Mouse (Mus musculus) MEL (cell line): ENCODE data around the gene Prkar2a. TPM values are rescaled to one million over a fixed set of nuclear protein-coding genes. Genes with fewer than 3 reads are reported as not detected.

Experiments
- DNase-seq: peaks from one replicate; pipeline ENCODE4 v3.0.0; 2011; ENCODE audit warnings: low read depth, low spot score
- H3K27ac ChIP-seq: 2 replicates; pipeline ENCODE4 v1.5.1; 2012; ENCODE audit warnings: low read depth, mild to moderate bottlenecking, control low read depth, low read length, moderate library complexity; ENCODE audit not compliant: control insufficient read depth
- H3K27me3 ChIP-seq, 2 experiments: fragments of 150-350 bp in 1 of 2; sonication (generic) in 1 of 2; 2 replicates each; pipeline ENCODE4 v1.6.1; 2012; ENCODE audit warnings: low read length in 2 of 2, mild to moderate bottlenecking in 2 of 2, improper control_type of control experiment in 1 of 2, moderate library complexity in 1 of 2; ENCODE audit not compliant: insufficient read depth in 2 of 2, control insufficient read depth in 1 of 2
- H3K36me3 ChIP-seq, 2 experiments: 2 replicates each; pipeline ENCODE4 v1.6.1; 2012 to 2014; ENCODE audit warnings: low read length in 2 of 2, improper control_type of control experiment in 1 of 2, inconsistent platforms in 1 of 2, mild to moderate bottlenecking in 1 of 2; ENCODE audit not compliant: insufficient read depth in 2 of 2, control insufficient read depth in 1 of 2
- H3K4me1 ChIP-seq, 2 experiments: fragments of 150-350 bp in 1 of 2; sonication (generic) in 1 of 2; 2 replicates each; pipeline ENCODE4 v1.6.1; 2012; ENCODE audit warnings: low read length in 2 of 2, improper control_type of control experiment in 1 of 2, mild to moderate bottlenecking in 1 of 2; ENCODE audit not compliant: insufficient read depth in 2 of 2, control insufficient read depth in 1 of 2
- H3K4me3 ChIP-seq, 2 experiments: fragments of 150-350 bp in 1 of 2; sonication (generic) in 1 of 2; 2 replicates each; pipeline ENCODE4 v1.5.1; 2012; ENCODE audit warnings: low read depth in 2 of 2, low read length in 2 of 2, mild to moderate bottlenecking in 2 of 2, moderate library complexity in 2 of 2, control low read depth in 1 of 2, improper control_type of control experiment in 1 of 2; ENCODE audit not compliant: control insufficient read depth in 1 of 2, insufficient read depth in 1 of 2
- H3K79me2 ChIP-seq: 2 replicates; pipeline ENCODE4 v1.6.1; 2012; ENCODE audit warnings: mild to moderate bottlenecking, low read length, moderate library complexity; ENCODE audit not compliant: control insufficient read depth, poor library complexity, insufficient read depth
- H3K9ac ChIP-seq: 2 replicates; pipeline ENCODE4 v1.6.1; 2012; ENCODE audit warnings: low read depth, mild to moderate bottlenecking, control low read depth, low read length, moderate library complexity; ENCODE audit not compliant: control insufficient read depth, poor library complexity, severe bottlenecking
- H3K9me3 ChIP-seq: fragments of 150-350 bp; sonication (generic); replicated peaks from 2 replicates; pipeline ENCODE4 v1.6.1; 2012; ENCODE audit warnings: mild to moderate bottlenecking, low read length, improper control_type of control experiment, moderate library complexity; ENCODE audit not compliant: insufficient read depth
- BHLHE40 ChIP-seq: IDR thresholded peaks from 2 replicates; pipeline ENCODE4 v1.6.1; 2012; ENCODE audit warnings: low read depth, mild to moderate bottlenecking, inconsistent platforms, low read length, improper control_type of control experiment, borderline replicate concordance
- CHD1 ChIP-seq: IDR thresholded peaks from 2 replicates; pipeline ENCODE4 v1.6.1; 2012; ENCODE audit warnings: low read depth, mild to moderate bottlenecking, inconsistent platforms, low read length, improper control_type of control experiment
- E2F4 ChIP-seq: IDR thresholded peaks from 2 replicates; pipeline ENCODE4 v1.6.1; 2011; ENCODE audit warnings: low read depth, low read length, improper control_type of control experiment, borderline replicate concordance
- GATA1 ChIP-seq: IDR thresholded peaks from 2 replicates; pipeline ENCODE4 v1.6.1; 2011; ENCODE audit warnings: low read depth, low read length, improper control_type of control experiment
- MAFK ChIP-seq: IDR thresholded peaks from 2 replicates; pipeline ENCODE4 v1.6.1; 2011; ENCODE audit warnings: low read depth, mild to moderate bottlenecking, low read length, improper control_type of control experiment, borderline replicate concordance
- MEF2A ChIP-seq: IDR thresholded peaks from 2 replicates; pipeline ENCODE4 v1.6.1; 2014; ENCODE audit warnings: low read depth, mild to moderate bottlenecking, inconsistent platforms, low read length, improper control_type of control experiment; ENCODE audit not compliant: poor library complexity, insufficient replicate concordance, severe bottlenecking; ENCODE audit errors: extremely low read depth
- MXI1 ChIP-seq: IDR thresholded peaks from 2 replicates; pipeline ENCODE4 v1.6.1; 2011; ENCODE audit warnings: mild to moderate bottlenecking, low read depth, low read length, improper control_type of control experiment
- MYC ChIP-seq: IDR thresholded peaks from 2 replicates; pipeline ENCODE4 v1.6.1; 2011; ENCODE audit warnings: low read depth, mild to moderate bottlenecking, low read length, improper control_type of control experiment, moderate library complexity
- NRF1 ChIP-seq: IDR thresholded peaks from 2 replicates; pipeline ENCODE4 v1.6.1; 2014; ENCODE audit warnings: low read depth, mild to moderate bottlenecking, inconsistent platforms, low read length, improper control_type of control experiment, moderate library complexity; ENCODE audit not compliant: poor library complexity, insufficient read depth, severe bottlenecking
- POLR2AphosphoS2 ChIP-seq: IDR thresholded peaks from 2 replicates; pipeline ENCODE4 v1.6.1; 2011; ENCODE audit warnings: low read length, improper control_type of control experiment
- POLR2AphosphoS5 ChIP-seq: IDR thresholded peaks from 2 replicates; pipeline ENCODE4 v1.6.1; 2012; ENCODE audit warnings: low read depth, borderline replicate concordance, mild to moderate bottlenecking, inconsistent platforms, low read length, moderate library complexity, mixed read lengths
- RAD21 ChIP-seq: IDR thresholded peaks from 2 replicates; pipeline ENCODE4 v1.6.1; 2011; ENCODE audit warnings: mild to moderate bottlenecking, low read depth, low read length, improper control_type of control experiment
- SIN3A ChIP-seq: IDR thresholded peaks from 2 replicates; pipeline ENCODE4 v1.6.1; 2012; ENCODE audit warnings: low read length, improper control_type of control experiment, inconsistent platforms
- TAL1 ChIP-seq: IDR thresholded peaks from 2 replicates; pipeline ENCODE4 v1.6.1; 2012; ENCODE audit warnings: mild to moderate bottlenecking, inconsistent platforms, low read length, moderate library complexity, mixed read lengths
- TCF12 ChIP-seq: IDR thresholded peaks from 2 replicates; pipeline ENCODE4 v1.6.1; 2014; ENCODE audit warnings: low read depth, mild to moderate bottlenecking, inconsistent platforms, low read length, improper control_type of control experiment, moderate library complexity
- USF2 ChIP-seq, 2 experiments: IDR thresholded peaks; 2 replicates each; pipeline ENCODE4 v1.6.1; 2011 to 2012; ENCODE audit warnings: improper control_type of control experiment in 2 of 2, low read length in 2 of 2, borderline replicate concordance in 1 of 2, inconsistent platforms in 1 of 2, low read depth in 1 of 2, mild to moderate bottlenecking in 1 of 2; ENCODE audit not compliant: insufficient read depth in 1 of 2
- ZC3H11A ChIP-seq: IDR thresholded peaks from 2 replicates; pipeline ENCODE4 v1.6.1; 2012; ENCODE audit warnings: low read depth, mild to moderate bottlenecking, inconsistent platforms, low read length, improper control_type of control experiment
- ZMIZ1 ChIP-seq: IDR thresholded peaks from 2 replicates; pipeline ENCODE4 v1.6.1; 2012; ENCODE audit warnings: low read depth, mild to moderate bottlenecking, inconsistent platforms, low read length, improper control_type of control experiment, moderate library complexity
- ZNF384 ChIP-seq: IDR thresholded peaks from 2 replicates; pipeline ENCODE4 v1.6.1; 2012; ENCODE audit warnings: low read depth, mild to moderate bottlenecking, inconsistent platforms, low read length, improper control_type of control experiment
- polyA plus RNA-seq, 2 experiments: library from polyadenylated mRNA; stranded (reverse) in 1 of 2; unstranded in 1 of 2; fragments of >175 nt in 1 of 2; fragments of >200 nt in 1 of 2; gene quantifications; 2 replicates each; pipeline versions ENCODE4 v1.2.1 to v1.2.4; 2012; ENCODE audit warnings: low replicate concordance in 2 of 2, low read depth in 1 of 2; ENCODE audit not compliant: insufficient read length in 2 of 2, insufficient read depth in 1 of 2, missing spikeins in 1 of 2
- total RNA-seq: library from RNA; depleted of rRNA; stranded (reverse); fragments of 300-350 nt; gene quantifications from 2 replicates; pipeline ENCODE4 v1.2.3, GENCODE M21; 2012

The Prkar2a gene
- total and polyA plus RNA-seq, 3 experiments, result 22.4 to 230 (median 87.9) TPM

DNA sequence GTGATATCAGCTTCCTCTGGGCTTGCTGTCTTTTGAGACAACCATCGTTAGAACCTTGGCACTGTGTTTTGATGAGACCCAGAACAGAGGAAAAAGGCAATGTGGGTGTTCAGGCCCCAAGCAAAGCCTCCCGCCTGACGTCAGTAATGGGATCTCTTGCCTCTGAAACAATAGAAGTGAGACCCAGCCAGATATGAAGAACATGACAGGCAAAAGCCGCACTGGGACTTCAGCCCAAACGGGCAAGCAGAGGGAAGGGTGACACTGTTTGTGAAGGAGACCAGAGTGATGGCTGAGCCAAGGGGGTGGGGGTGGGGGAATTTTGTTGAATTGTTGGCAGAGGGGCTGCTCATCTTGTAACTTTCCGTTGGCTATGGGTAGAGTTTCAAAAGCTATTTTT, 68.3 kb downstream of the Prkar2a start:
- Histone ChIP-seq H3K36me3 (no peaks in the 10 kb centered on the region), H3K9me3 (no peaks in the 10 kb centered on the region), H3K9ac (no peak overlapping the region), H3K27me3 (0 out of 4 replicates have a peak, but pooled peaks cover 0 to 1% of the 10 kb centered on the region in 2 experiments), H3K4me1 (no peaks in the 10 kb centered on the region), H3K4me3 (no peak overlapping the region), H3K79me2 (no peaks in the 10 kb centered on the region), H3K27ac (no peak overlapping the region)
- DNase-seq, result no peak
- TF ChIP-seq ZNF384, result no peak
- no peak for TF ChIP-seq CHD1

DNA sequence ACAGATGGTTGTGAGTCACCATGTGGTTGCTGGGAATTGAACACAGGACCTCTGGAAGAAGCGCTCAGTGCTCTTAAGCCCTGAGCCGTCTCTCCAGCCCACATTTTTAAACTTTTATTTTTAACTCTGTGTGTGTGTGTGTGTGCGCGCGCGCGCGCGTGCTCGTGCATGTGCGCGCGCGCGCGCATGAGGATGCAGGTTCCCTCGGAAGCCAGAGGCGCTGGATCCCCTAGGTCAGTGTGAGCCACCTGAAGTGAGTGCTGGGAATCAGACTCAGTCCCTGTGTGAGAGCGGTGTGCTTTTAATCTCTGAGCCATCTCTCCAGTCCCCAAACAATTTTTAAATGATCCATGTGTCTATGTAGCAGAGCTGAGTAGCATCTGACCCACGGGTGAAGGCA, 70.0 kb downstream of the Prkar2a start:
- Histone ChIP-seq H3K4me3 (no peak overlapping the region), H3K9me3 (no peaks in the 10 kb centered on the region), H3K9ac (no peak overlapping the region), H3K36me3 (no peaks in the 10 kb centered on the region), H3K4me1 (no peaks in the 10 kb centered on the region), H3K27me3 (0 out of 4 replicates have a peak, but pooled peaks cover 0 to 1% of the 10 kb centered on the region in 2 experiments), H3K79me2 (no peaks in the 10 kb centered on the region), H3K27ac (no peak overlapping the region)
- TF ChIP-seq RAD21 (no peak), USF2 (IDR thresholded peaks at IDR 0.05; ENCODE audit: borderline replicate concordance in 1 of 2, insufficient read depth in 1 of 2, low read depth in 1 of 2, low read length in 2 of 2) (no peak), GATA1 (no peak), TAL1 (no peak), POLR2AphosphoS2 (no peak), ZNF384 (no peak), E2F4 (no peak), MAFK (no peak), CHD1 (no peak), MEF2A (no peak), SIN3A (no peak), MXI1 (no peak), BHLHE40 (no peak), TCF12 (no peak), NRF1 (no peak), MYC (no peak), ZC3H11A (no peak), ZMIZ1 (no peak), POLR2AphosphoS5 (no peak)
- no peak for DNase-seq
